Mouse (Mus musculus): ENCODE measurements around the gene Ccdc141. TPM values are rescaled to one million over a fixed set of nuclear protein-coding genes. Genes with fewer than 3 reads are reported as not detected.
"Not testable (repeated sequence)": the region's sequence is repeated elsewhere in the genome, so short reads cannot be mapped to it uniquely, and the experiment has no call there.

Gene Ccdc141
- polyA plus RNA-seq, 1 experiment from 2014 or later = 234 TPM

DNA sequence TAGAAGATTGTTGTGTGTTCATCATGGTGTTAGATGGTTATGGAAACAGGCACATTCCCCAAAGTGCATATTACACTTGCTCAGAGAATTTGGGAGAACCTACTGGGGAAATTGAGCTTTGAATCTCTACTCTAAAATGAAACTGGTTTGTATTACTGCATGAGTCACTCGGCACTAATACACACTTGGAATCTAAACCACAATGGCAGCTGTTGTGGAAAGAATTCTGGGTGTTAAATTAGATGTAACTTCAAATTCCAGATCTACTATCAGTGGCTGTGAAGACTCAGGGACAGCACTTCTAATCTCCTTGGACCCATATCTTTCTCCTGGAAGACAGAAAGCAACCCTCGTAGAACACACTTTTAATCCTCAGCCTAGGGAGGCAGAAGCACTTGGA, 149.8 kb downstream of the Ccdc141 start:
- Histone ChIP-seq H3K4me1 (ENCODE audit: control insufficient read depth, insufficient read depth, low read length) (no peaks in the 10 kb centered on the region), H3K9ac (ENCODE audit: low read depth, low read length) (no peak overlapping the region), H3K4me3 (ENCODE audit: low read depth, low read length) (no peak overlapping the region), H3K27ac (ENCODE audit: low read depth, low read length) (no peak overlapping the region), H3K36me3 (ENCODE audit: control insufficient read depth, insufficient read depth, low read length) (no peaks in the 10 kb centered on the region), H3K4me2 (no peak overlapping the region), H3K27me3 (ENCODE audit: control insufficient read depth, insufficient read depth, low read length) (no peaks in the 10 kb centered on the region), H3K9me3 (replicated peaks; ENCODE audit: control insufficient read depth, low read length) (no peaks in the 10 kb centered on the region)
- no peak for ATAC-seq (replicated peaks; ENCODE audit: insufficient number of reproducible peaks, low FRiP score, low TSS enrichment)
- 73% methylated on average over 2 of the region's 2 CpGs for WGBS (ENCODE audit: insufficient replicate concordance)

GRCm38 (mm10) chr2:77017735-77018134, 152.7 kb downstream of the Ccdc141 start:
- no peaks in the 10 kb centered on the region for H3K27me3 ChIP-seq (ENCODE audit: control insufficient read depth, insufficient read depth, low read length)
- 79% methylated on average over 4 of the region's 4 CpGs for WGBS (ENCODE audit: insufficient replicate concordance)
- no peak overlapping the region for H3K4me3 ChIP-seq (ENCODE audit: low read depth, low read length)
- H3K9me3 ChIP-seq (replicated peaks; ENCODE audit: control insufficient read depth, low read length) = no peaks in the 10 kb centered on the region
- no peaks in the 10 kb centered on the region for H3K4me1 ChIP-seq (ENCODE audit: control insufficient read depth, insufficient read depth, low read length)
- H3K4me2 ChIP-seq = no peak overlapping the region
- H3K27ac ChIP-seq (ENCODE audit: low read depth, low read length) = no peak overlapping the region
- ATAC-seq (replicated peaks; ENCODE audit: insufficient number of reproducible peaks, low FRiP score, low TSS enrichment) = no peak
- H3K36me3 ChIP-seq (ENCODE audit: control insufficient read depth, insufficient read depth, low read length) = peaks cover 6% of the 10 kb centered on the region; the same call in 1 of the 2 replicates
- H3K9ac ChIP-seq (ENCODE audit: low read depth, low read length) = no peak overlapping the region

- not testable (repeated sequence) for H3K9me3 ChIP-seq (replicated peaks; ENCODE audit: control insufficient read depth, low read length); ATAC-seq (replicated peaks; ENCODE audit: insufficient number of reproducible peaks, low FRiP score, low TSS enrichment); H3K4me3 ChIP-seq (ENCODE audit: low read depth, low read length); H3K4me1 ChIP-seq (ENCODE audit: control insufficient read depth, insufficient read depth, low read length); H3K27ac ChIP-seq (ENCODE audit: low read depth, low read length); H3K9ac ChIP-seq (ENCODE audit: low read depth, low read length); H3K27me3 ChIP-seq (ENCODE audit: control insufficient read depth, insufficient read depth, low read length); H3K4me2 ChIP-seq
- 84% methylated on average over 6 of the region's 6 CpGs for WGBS (ENCODE audit: insufficient replicate concordance)
- peaks cover 12% of the 10 kb centered on the region; the same call in 1 of the 2 replicates for H3K36me3 ChIP-seq (ENCODE audit: control insufficient read depth, insufficient read depth, low read length)
Observed at GRCm38 (mm10) chr2:77013449-77013848, 157.0 kb downstream of the Ccdc141 start.

DNA sequence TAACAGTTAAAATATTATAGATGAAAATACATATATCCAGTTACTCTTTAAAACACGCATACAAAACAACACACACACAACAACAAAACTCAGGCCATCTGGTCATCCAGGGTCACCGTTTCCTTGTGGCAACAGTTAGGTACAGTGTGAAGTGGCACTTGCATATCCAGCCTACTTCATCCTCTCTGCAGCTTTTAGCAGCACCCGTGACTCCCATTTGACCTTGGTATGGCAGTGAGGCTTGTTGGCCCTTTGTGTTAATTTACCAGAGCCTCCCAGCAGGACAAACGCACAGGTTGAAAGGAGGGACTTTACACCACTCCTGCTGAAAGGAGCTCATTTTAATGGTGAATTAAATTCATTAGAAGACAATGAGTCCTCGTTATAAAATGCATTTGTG, 158.5 kb downstream of the Ccdc141 start:
- 67% methylated on average over 5 of the region's 5 CpGs for WGBS (ENCODE audit: insufficient replicate concordance)
- Histone ChIP-seq H3K4me3 (ENCODE audit: low read depth, low read length) (no peak overlapping the region), H3K9ac (ENCODE audit: low read depth, low read length) (no peak overlapping the region), H3K9me3 (replicated peaks; ENCODE audit: control insufficient read depth, low read length) (no peaks in the 10 kb centered on the region), H3K4me2 (no peak overlapping the region), H3K4me1 (ENCODE audit: control insufficient read depth, insufficient read depth, low read length) (no peaks in the 10 kb centered on the region), H3K27me3 (ENCODE audit: control insufficient read depth, insufficient read depth, low read length) (no peaks in the 10 kb centered on the region), H3K27ac (ENCODE audit: low read depth, low read length) (no peak overlapping the region), H3K36me3 (ENCODE audit: control insufficient read depth, insufficient read depth, low read length) (peaks cover 12% of the 10 kb centered on the region; the same call in 1 of the 2 replicates)
- ATAC-seq (replicated peaks; ENCODE audit: insufficient number of reproducible peaks, low FRiP score, low TSS enrichment) = no peak

- H3K27ac ChIP-seq (ENCODE audit: low read depth, low read length) = no peak overlapping the region
- 76% methylated on average over 7 of the region's 7 CpGs for WGBS (ENCODE audit: insufficient replicate concordance)
- 0 out of 2 replicates have a peak, but pooled peaks cover 2% of the 10 kb centered on the region for H3K36me3 ChIP-seq (ENCODE audit: control insufficient read depth, insufficient read depth, low read length)
- no peaks in the 10 kb centered on the region for H3K27me3 ChIP-seq (ENCODE audit: control insufficient read depth, insufficient read depth, low read length)
- H3K9ac ChIP-seq (ENCODE audit: low read depth, low read length) = no peak overlapping the region
- no peak overlapping the region for H3K4me2 ChIP-seq
- H3K9me3 ChIP-seq (replicated peaks; ENCODE audit: control insufficient read depth, low read length) = no peaks in the 10 kb centered on the region
- no peaks in the 10 kb centered on the region for H3K4me1 ChIP-seq (ENCODE audit: control insufficient read depth, insufficient read depth, low read length)
- H3K4me3 ChIP-seq (ENCODE audit: low read depth, low read length) = no peak overlapping the region
- no peak for ATAC-seq (replicated peaks; ENCODE audit: insufficient number of reproducible peaks, low FRiP score, low TSS enrichment)
Observed at GRCm38 (mm10) chr2:77007015-77007414, 163.4 kb downstream of the Ccdc141 start.

DNA sequence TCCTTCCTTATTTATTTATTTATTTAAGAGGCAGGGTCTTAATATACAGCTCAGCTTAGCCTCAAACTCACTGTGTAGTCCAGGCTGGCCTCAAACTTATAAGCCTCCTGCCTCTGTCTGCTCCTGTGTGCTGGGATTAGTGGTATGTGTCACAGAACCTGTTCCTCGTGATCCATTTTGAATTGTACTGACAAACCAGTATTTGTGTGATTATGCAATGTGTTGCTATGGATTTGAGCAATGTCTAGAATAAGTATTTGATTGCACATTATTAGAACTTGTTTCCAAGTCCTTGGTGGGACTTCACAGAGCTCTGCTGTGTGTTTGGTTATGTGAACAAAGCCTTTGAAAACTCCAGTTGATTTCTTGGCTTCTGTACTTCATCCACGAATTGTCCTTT, 167.3 kb downstream of the Ccdc141 start:
- Histone ChIP-seq H3K36me3 (ENCODE audit: control insufficient read depth, insufficient read depth, low read length) (no peaks in the 10 kb centered on the region), H3K27ac (ENCODE audit: low read depth, low read length) (no peak overlapping the region), H3K9me3 (replicated peaks; ENCODE audit: control insufficient read depth, low read length) (no peaks in the 10 kb centered on the region), H3K9ac (ENCODE audit: low read depth, low read length) (no peak overlapping the region), H3K4me3 (ENCODE audit: low read depth, low read length) (no peak overlapping the region), H3K27me3 (ENCODE audit: control insufficient read depth, insufficient read depth, low read length) (no peaks in the 10 kb centered on the region), H3K4me2 (no peak overlapping the region), H3K4me1 (ENCODE audit: control insufficient read depth, insufficient read depth, low read length) (peaks cover 2% of the 10 kb centered on the region)
- WGBS (ENCODE audit: insufficient replicate concordance) = 66% methylated on average over 2 of the region's 2 CpGs
- ATAC-seq (replicated peaks; ENCODE audit: insufficient number of reproducible peaks, low FRiP score, low TSS enrichment) = no peak

DNA sequence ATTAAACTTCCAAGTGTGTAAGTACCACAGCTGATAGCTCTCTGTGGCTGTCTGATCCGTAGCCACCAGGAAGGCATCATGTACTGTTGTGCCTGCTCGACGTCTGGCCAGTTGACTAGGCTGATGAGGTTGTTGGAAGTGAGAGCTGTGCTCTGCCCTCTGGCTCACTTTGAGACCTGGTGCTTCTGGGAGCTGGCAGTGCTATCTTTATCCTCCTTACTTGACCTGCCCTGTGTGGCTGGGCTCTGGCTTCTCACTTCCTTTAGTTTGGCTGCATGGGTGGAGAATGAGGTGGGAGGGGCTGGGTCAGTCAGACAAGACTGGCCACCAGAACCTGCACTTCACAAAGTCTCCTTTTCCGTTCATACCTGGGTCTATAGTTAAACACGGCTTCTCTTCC, 172.1 kb downstream of the Ccdc141 start:
- Histone ChIP-seq H3K4me1 (ENCODE audit: control insufficient read depth, insufficient read depth, low read length) (peaks cover 2% of the 10 kb centered on the region), H3K4me2 (no peak overlapping the region), H3K36me3 (ENCODE audit: control insufficient read depth, insufficient read depth, low read length) (no peaks in the 10 kb centered on the region), H3K9ac (ENCODE audit: low read depth, low read length) (no peak overlapping the region), H3K9me3 (replicated peaks; ENCODE audit: control insufficient read depth, low read length) (no peaks in the 10 kb centered on the region), H3K4me3 (ENCODE audit: low read depth, low read length) (no peak overlapping the region), H3K27me3 (ENCODE audit: control insufficient read depth, insufficient read depth, low read length) (no peaks in the 10 kb centered on the region), H3K27ac (ENCODE audit: low read depth, low read length) (no peak overlapping the region)
- ATAC-seq (replicated peaks; ENCODE audit: insufficient number of reproducible peaks, low FRiP score, low TSS enrichment) = no peak
- WGBS (ENCODE audit: insufficient replicate concordance) = 41% methylated on average over 5 of the region's 5 CpGs

DNA sequence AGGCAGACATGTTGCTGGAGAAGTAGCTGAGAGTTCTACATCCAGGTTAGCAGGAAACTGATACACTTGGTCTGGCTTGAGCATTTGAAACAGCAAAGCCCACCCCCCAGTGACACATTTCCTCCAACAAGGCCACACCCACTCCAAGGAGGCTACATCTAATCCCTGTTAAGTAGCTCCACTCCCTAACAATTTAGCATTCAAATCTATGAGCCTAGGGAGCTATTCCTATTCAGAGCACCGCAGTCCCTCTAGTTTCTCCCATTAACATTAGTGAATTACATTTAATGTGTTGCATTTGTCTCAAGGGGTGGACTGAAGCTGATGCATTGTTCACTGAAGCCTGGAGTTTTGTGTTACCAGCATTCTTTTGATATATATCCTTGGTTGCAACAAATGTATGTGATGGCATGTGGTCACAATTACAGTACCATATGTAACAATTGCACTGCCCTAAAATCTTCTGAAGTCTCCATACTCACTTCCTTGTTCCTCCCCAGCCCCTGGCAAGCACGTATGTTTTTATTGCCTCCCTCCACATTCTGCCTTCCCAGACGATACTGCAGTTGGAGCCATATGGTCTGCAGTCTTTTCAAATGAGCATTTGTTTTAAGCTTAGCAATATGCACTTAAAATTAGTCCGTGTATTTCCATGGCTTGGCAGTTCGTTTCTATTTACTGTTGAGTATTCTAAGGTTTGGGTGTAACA, 177.8 kb downstream of the Ccdc141 start:
- 86% methylated on average over 5 of the region's 5 CpGs for WGBS (ENCODE audit: insufficient replicate concordance)
- no peaks in the 10 kb centered on the region for H3K9me3 ChIP-seq (replicated peaks; ENCODE audit: control insufficient read depth, low read length)
- H3K27ac ChIP-seq (ENCODE audit: low read depth, low read length) = no peak overlapping the region
- no peaks in the 10 kb centered on the region for H3K4me1 ChIP-seq (ENCODE audit: control insufficient read depth, insufficient read depth, low read length)
- H3K4me2 ChIP-seq = no peak overlapping the region
- H3K9ac ChIP-seq (ENCODE audit: low read depth, low read length) = no peak overlapping the region
- no peaks in the 10 kb centered on the region for H3K36me3 ChIP-seq (ENCODE audit: control insufficient read depth, insufficient read depth, low read length)
- H3K27me3 ChIP-seq (ENCODE audit: control insufficient read depth, insufficient read depth, low read length) = no peaks in the 10 kb centered on the region
- H3K4me3 ChIP-seq (ENCODE audit: low read depth, low read length) = no peak overlapping the region
- no peak for ATAC-seq (replicated peaks; ENCODE audit: insufficient number of reproducible peaks, low FRiP score, low TSS enrichment)

DNA sequence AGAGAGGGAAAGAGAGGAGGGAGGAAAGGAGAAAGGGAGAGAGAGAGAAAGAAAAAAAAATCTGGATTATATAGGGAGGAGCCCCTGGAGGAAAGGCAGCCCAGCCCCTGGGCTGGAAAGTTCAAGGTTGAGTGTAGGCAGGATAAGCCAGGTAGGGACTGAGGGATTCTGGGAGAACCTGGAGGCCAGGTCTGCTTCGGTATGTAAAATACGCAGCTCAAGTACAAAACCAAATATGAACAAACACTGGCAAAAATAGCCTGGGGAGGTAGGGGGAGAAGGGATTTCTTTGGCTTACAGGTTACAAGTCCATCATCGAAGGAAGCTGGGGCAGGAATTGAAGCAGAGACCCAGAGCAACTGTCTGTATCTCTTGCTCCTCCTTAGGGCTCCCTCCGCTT, 183.1 kb downstream of the Ccdc141 start:
- Histone ChIP-seq H3K36me3 (ENCODE audit: control insufficient read depth, insufficient read depth, low read length) (no peaks in the 10 kb centered on the region), H3K9ac (ENCODE audit: low read depth, low read length) (no peak overlapping the region), H3K4me1 (ENCODE audit: control insufficient read depth, insufficient read depth, low read length) (no peaks in the 10 kb centered on the region), H3K4me2 (no peak overlapping the region), H3K27ac (ENCODE audit: low read depth, low read length) (no peak overlapping the region), H3K4me3 (ENCODE audit: low read depth, low read length) (no peak overlapping the region), H3K27me3 (ENCODE audit: control insufficient read depth, insufficient read depth, low read length) (no peaks in the 10 kb centered on the region), H3K9me3 (replicated peaks; ENCODE audit: control insufficient read depth, low read length) (no peaks in the 10 kb centered on the region)
- ATAC-seq (replicated peaks; ENCODE audit: insufficient number of reproducible peaks, low FRiP score, low TSS enrichment) = no peak
- 86% methylated on average over 4 of the region's 4 CpGs for WGBS (ENCODE audit: insufficient replicate concordance)

Data from heart, embryonic 11.5 days (tissue).